20 mouse cellular contexts compared by ENCODE assay signal in genomic region chr1:186373386-186373785, GRCm38 (mm10).
A peak's percentile ranks its signal among the peaks of the same experiment; 100 is the strongest.
DNase-seq lines count a peak whose midpoint lies in the region; ATAC-seq and TF ChIP-seq lines count a peak whose summit lies in the region.
"Had no signal": no experiment of that assay in that cellular context is flagged by ENCODE, and none has a peak within 500 bp of the region (broad histone marks: within the 10 kb centered on the region; RNA-seq: fewer than 3 reads in every experiment).

No protein-coding gene starts in this region.

- no peak for DNase-seq in embryonic facial prominence, embryonic 10.5 days (ENCODE audit: low spot score)
- DNase-seq in limb, embryonic 14.5 days (ENCODE audit: low spot score) = no peak
- DNase-seq in hindbrain, embryonic 14.5 days (ENCODE audit: low spot score) = no peak
- DNase-seq: adrenal gland, postnatal 10 days; B cell, adult 2 months; cerebellum, adult 11-12 months; cerebellum, adult 9-10 months; cerebellum, postnatal 25 days; gastrocnemius, adult 2 months; gastrocnemius, postnatal 25 days; heart, postnatal 36 days had no signal

- 0 out of 2 replicates have a peak, but pooled peaks have one; percentile 41 for ATAC-seq in embryonic facial prominence, embryonic 12.5 days (ENCODE audit: insufficient number of reproducible peaks, insufficient read depth, low FRiP score, low TSS enrichment)
- ATAC-seq in midbrain, embryonic 12.5 days (ENCODE audit: low FRiP score, low read depth) = peak; percentile 55
- ATAC-seq in midbrain, embryonic 15.5 days (replicated peaks) = no peak
- ATAC-seq in embryonic facial prominence, embryonic 13.5 days (ENCODE audit: insufficient number of reproducible peaks, insufficient read depth, low FRiP score, low TSS enrichment, low read depth) = no peak
- 0 out of 2 replicates have a peak, but pooled peaks have one; percentile 15 for ATAC-seq in limb, embryonic 14.5 days (ENCODE audit: low FRiP score, low read depth)
- ATAC-seq in hindbrain, embryonic 14.5 days (ENCODE audit: low FRiP score) = no peak
- ATAC-seq: CD4-positive, CD25-positive, alpha-beta regulatory T cell, adult 4 months had no signal

- no peak for TF ChIP-seq POLR2A in limb, embryonic 14.5 days (IDR thresholded peaks at IDR 0.05; ENCODE audit: borderline replicate concordance, extremely low read depth, insufficient read depth, insufficient read length)

- no peak overlapping the region for H3K9ac ChIP-seq in embryonic facial prominence, embryonic 12.5 days
- no peak overlapping the region for H3K9ac ChIP-seq in midbrain, embryonic 12.5 days (replicated peaks)
- H3K9ac ChIP-seq in midbrain, embryonic 15.5 days = no peak overlapping the region
- H3K9ac ChIP-seq in embryonic facial prominence, embryonic 13.5 days = no peak overlapping the region
- no peak overlapping the region for H3K9ac ChIP-seq in limb, embryonic 14.5 days (ENCODE audit: low read depth, low read length, severe bottlenecking)
- no peak overlapping the region for H3K9ac ChIP-seq in hindbrain, embryonic 14.5 days
- H3K9ac ChIP-seq: forebrain, embryonic 12.5 days; heart, embryonic 13.5 days; hindbrain, embryonic 12.5 days had no signal

- H3K4me3 ChIP-seq in embryonic facial prominence, embryonic 12.5 days = no peak overlapping the region
- H3K4me3 ChIP-seq in embryonic facial prominence, embryonic 10.5 days = no peak overlapping the region
- no peak overlapping the region for H3K4me3 ChIP-seq in midbrain, embryonic 12.5 days
- no peak overlapping the region for H3K4me3 ChIP-seq in midbrain, embryonic 15.5 days
- no peak overlapping the region for H3K4me3 ChIP-seq in embryonic facial prominence, embryonic 13.5 days
- no peak overlapping the region for H3K4me3 ChIP-seq in limb, embryonic 14.5 days (replicated peaks; ENCODE audit: low read length)
- no peak overlapping the region for H3K4me3 ChIP-seq in hindbrain, embryonic 14.5 days (replicated peaks; ENCODE audit: low read length)
- H3K4me3 ChIP-seq: forebrain, embryonic 12.5 days; gastrocnemius, adult 2 months; heart, embryonic 13.5 days; hindbrain, embryonic 12.5 days had no signal

- no peaks in the 10 kb centered on the region for H3K27me3 ChIP-seq in embryonic facial prominence, embryonic 12.5 days
- H3K27me3 ChIP-seq in embryonic facial prominence, embryonic 10.5 days (replicated peaks; ENCODE audit: low read depth, poor library complexity, severe bottlenecking) = no peaks in the 10 kb centered on the region
- H3K27me3 ChIP-seq in midbrain, embryonic 12.5 days = no peaks in the 10 kb centered on the region
- H3K27me3 ChIP-seq in midbrain, embryonic 15.5 days (replicated peaks) = no peaks in the 10 kb centered on the region
- no peaks in the 10 kb centered on the region for H3K27me3 ChIP-seq in embryonic facial prominence, embryonic 13.5 days
- H3K27me3 ChIP-seq in limb, embryonic 14.5 days (ENCODE audit: control insufficient read depth, insufficient read depth, low read length) = no peaks in the 10 kb centered on the region
- H3K27me3 ChIP-seq in hindbrain, embryonic 14.5 days (ENCODE audit: control insufficient read depth, insufficient read depth, low read length) = no peaks in the 10 kb centered on the region
- H3K27me3 ChIP-seq: forebrain, embryonic 12.5 days; heart, embryonic 13.5 days; hindbrain, embryonic 12.5 days had no signal

- H3K27ac ChIP-seq in embryonic facial prominence, embryonic 12.5 days = no peak overlapping the region
- H3K27ac ChIP-seq in embryonic facial prominence, embryonic 10.5 days (replicated peaks) = no peak overlapping the region
- no peak overlapping the region for H3K27ac ChIP-seq in midbrain, embryonic 12.5 days (replicated peaks)
- no peak overlapping the region for H3K27ac ChIP-seq in midbrain, embryonic 15.5 days
- peak overlapping the region; percentile 60; the same call in 1 of the 2 replicates for H3K27ac ChIP-seq in embryonic facial prominence, embryonic 13.5 days
- no peak overlapping the region for H3K27ac ChIP-seq in limb, embryonic 14.5 days (replicated peaks; ENCODE audit: low read depth, low read length)
- H3K27ac ChIP-seq in hindbrain, embryonic 14.5 days = no peak overlapping the region
- H3K27ac ChIP-seq: forebrain, embryonic 12.5 days; gastrocnemius, adult 2 months; heart, embryonic 13.5 days; hindbrain, embryonic 12.5 days had no signal

- H3K9me3 ChIP-seq in embryonic facial prominence, embryonic 12.5 days = no peaks in the 10 kb centered on the region
- H3K9me3 ChIP-seq in embryonic facial prominence, embryonic 10.5 days = no peaks in the 10 kb centered on the region
- H3K9me3 ChIP-seq in midbrain, embryonic 12.5 days = no peaks in the 10 kb centered on the region
- no peaks in the 10 kb centered on the region for H3K9me3 ChIP-seq in midbrain, embryonic 15.5 days
- 0 out of 2 replicates have a peak, but pooled peaks cover 3% of the 10 kb centered on the region for H3K9me3 ChIP-seq in embryonic facial prominence, embryonic 13.5 days
- H3K9me3 ChIP-seq in limb, embryonic 14.5 days (ENCODE audit: control insufficient read depth, low read length) = peaks cover 3% of the 10 kb centered on the region; the same call in 1 of the 2 replicates
- no peaks in the 10 kb centered on the region for H3K9me3 ChIP-seq in hindbrain, embryonic 14.5 days (ENCODE audit: control insufficient read depth, low read length)
- H3K9me3 ChIP-seq: forebrain, embryonic 12.5 days; heart, embryonic 13.5 days; hindbrain, embryonic 12.5 days had no signal

- H3K36me3 ChIP-seq in embryonic facial prominence, embryonic 12.5 days = no peaks in the 10 kb centered on the region
- no peaks in the 10 kb centered on the region for H3K36me3 ChIP-seq in embryonic facial prominence, embryonic 10.5 days (replicated peaks)
- no peaks in the 10 kb centered on the region for H3K36me3 ChIP-seq in midbrain, embryonic 12.5 days
- H3K36me3 ChIP-seq in midbrain, embryonic 15.5 days (replicated peaks) = no peaks in the 10 kb centered on the region
- H3K36me3 ChIP-seq in embryonic facial prominence, embryonic 13.5 days = no peaks in the 10 kb centered on the region
- no peaks in the 10 kb centered on the region for H3K36me3 ChIP-seq in limb, embryonic 14.5 days (ENCODE audit: control insufficient read depth, insufficient read depth, low read length)
- no peaks in the 10 kb centered on the region for H3K36me3 ChIP-seq in hindbrain, embryonic 14.5 days (replicated peaks; ENCODE audit: control insufficient read depth, insufficient read depth)
- H3K36me3 ChIP-seq: forebrain, embryonic 12.5 days; G1E; heart, embryonic 13.5 days; hindbrain, embryonic 12.5 days had no signal

- no peak overlapping the region for H3K4me2 ChIP-seq in embryonic facial prominence, embryonic 12.5 days (replicated peaks)
- H3K4me2 ChIP-seq in midbrain, embryonic 12.5 days (replicated peaks) = no peak overlapping the region
- H3K4me2 ChIP-seq in midbrain, embryonic 15.5 days = no peak overlapping the region
- no peak overlapping the region for H3K4me2 ChIP-seq in embryonic facial prominence, embryonic 13.5 days
- no peak overlapping the region for H3K4me2 ChIP-seq in limb, embryonic 14.5 days (replicated peaks; ENCODE audit: low read depth, low read length, severe bottlenecking)
- H3K4me2 ChIP-seq in hindbrain, embryonic 14.5 days (replicated peaks) = no peak overlapping the region
- H3K4me2 ChIP-seq: forebrain, embryonic 12.5 days; heart, embryonic 13.5 days; hindbrain, embryonic 12.5 days had no signal

- WGBS in embryonic facial prominence, embryonic 12.5 days = 22% methylated on average over 4 of the region's 4 CpGs
- 51% methylated on average over 4 of the region's 4 CpGs for WGBS in embryonic facial prominence, embryonic 10.5 days
- whole genome bisulfite sequencing in midbrain, embryonic 12.5 days = 14% methylated on average over 4 of the region's 4 CpGs
- 21% methylated on average over 4 of the region's 4 CpGs for WGBS in midbrain, embryonic 15.5 days
- WGBS in embryonic facial prominence, embryonic 13.5 days = 20% methylated on average over 4 of the region's 4 CpGs
- whole genome bisulfite sequencing in limb, embryonic 14.5 days = 35% methylated on average over 4 of the region's 4 CpGs
- WGBS in hindbrain, embryonic 14.5 days = 51% methylated on average over 4 of the region's 4 CpGs

- H3K4me1 ChIP-seq in embryonic facial prominence, embryonic 12.5 days = peaks cover 5% of the 10 kb centered on the region; the same call in 1 of the 2 replicates
- H3K4me1 ChIP-seq in embryonic facial prominence, embryonic 10.5 days = peaks cover 12% of the 10 kb centered on the region; the same call in 1 of the 2 replicates
- H3K4me1 ChIP-seq in midbrain, embryonic 12.5 days = no peaks in the 10 kb centered on the region; the same call in 1 of the 2 replicates
- no peaks in the 10 kb centered on the region for H3K4me1 ChIP-seq in midbrain, embryonic 15.5 days
- H3K4me1 ChIP-seq in embryonic facial prominence, embryonic 13.5 days = peaks cover 14% of the 10 kb centered on the region
- H3K4me1 ChIP-seq in limb, embryonic 14.5 days (ENCODE audit: control insufficient read depth, insufficient read depth, low read length) = no peaks in the 10 kb centered on the region
- no peaks in the 10 kb centered on the region for H3K4me1 ChIP-seq in hindbrain, embryonic 14.5 days (replicated peaks; ENCODE audit: control insufficient read depth, insufficient read depth, low read length)
- H3K4me1 ChIP-seq: forebrain, embryonic 12.5 days; hindbrain, embryonic 12.5 days had no signal

Comparison
In these comparisons a context has a peak if more than half of its experiments do, and no peak if none do; other contexts are left out.
1. ATAC-seq: peak in embryonic facial prominence, embryonic 12.5 days (single experiment), midbrain, embryonic 12.5 days (single experiment) and limb, embryonic 14.5 days (single experiment); none in midbrain, embryonic 15.5 days (single experiment), embryonic facial prominence, embryonic 13.5 days (single experiment) and hindbrain, embryonic 14.5 days (single experiment).